Mouse (Mus musculus) midbrain, embryonic 16.5 days (tissue): Measurements from ENCODE around the gene Hoxa3. TPM values are rescaled to one million over a fixed set of nuclear protein-coding genes. Genes with fewer than 3 reads are reported as not detected.
A peak's percentile ranks its signal among the peaks of the same experiment; 100 is the strongest.

Source experiments
- ATAC-seq: fragments of 200-750 bp; cut with Nextera tagmentation; 2 replicates; pipeline ENCODE4 v1.8.0; 2017; ENCODE audit warnings: moderate TSS enrichment
- H3K27ac ChIP-seq: fragments of 300-500 bp; sonication (generic); 2 replicates; pipeline ENCODE4 v1.5.1; 2014; ENCODE audit warnings: mild to moderate bottlenecking, low read length, mixed read lengths
- H3K27me3 ChIP-seq: fragments of 300-500 bp; sonication (generic); 2 replicates; pipeline ENCODE4 v1.6.1; 2014; ENCODE audit warnings: low read depth, low read length, mixed read lengths; ENCODE audit not compliant: control insufficient read depth, insufficient read depth
- H3K36me3 ChIP-seq: fragments of 300-500 bp; sonication (generic); 2 replicates; pipeline ENCODE4 v1.6.1; 2014; ENCODE audit warnings: mild to moderate bottlenecking, low read length, moderate library complexity, mixed read lengths; ENCODE audit not compliant: control insufficient read depth, insufficient read depth
- H3K4me1 ChIP-seq: fragments of 300-500 bp; sonication (generic); 2 replicates; pipeline ENCODE4 v1.6.1; 2014; ENCODE audit warnings: mild to moderate bottlenecking, low read length, mixed read lengths; ENCODE audit not compliant: control insufficient read depth, insufficient read depth
- H3K4me2 ChIP-seq: fragments of 300-500 bp; sonication (generic); 2 replicates; pipeline ENCODE4 v1.6.1; 2014; ENCODE audit warnings: mild to moderate bottlenecking, low read length, mixed read lengths
- H3K4me3 ChIP-seq: fragments of 300-500 bp; sonication (generic); 2 replicates; pipeline ENCODE4 v1.5.1; 2014; ENCODE audit warnings: low read depth, mild to moderate bottlenecking, low read length, moderate library complexity, mixed read lengths
- H3K9ac ChIP-seq: fragments of 300-500 bp; sonication (generic); 2 replicates; pipeline ENCODE4 v1.6.1; 2014; ENCODE audit warnings: low read depth, low read length, mixed read lengths
- H3K9me3 ChIP-seq: fragments of 300-500 bp; sonication (generic); replicated peaks from 2 replicates; pipeline ENCODE4 v1.6.1; 2014; ENCODE audit warnings: mild to moderate bottlenecking, low read length, mixed read lengths; ENCODE audit not compliant: control insufficient read depth, poor library complexity, severe bottlenecking
- WGBS: fragments of 180-500 bp; shearing (Covaris S2); extraction: QIAGEN DNeasy Blood & Tissue Kit; methylation state at CpG from one replicate; pipeline ENCODE4 v1.1.7; 2014; 5-methylcytosine and 5-hydroxymethylcytosine counted together
- polyA plus RNA-seq: library from polyadenylated mRNA; unstranded; fragments of >200 nt; fragmentation: Nextera tagmentation; extraction: Ambion mirVana; gene quantifications from 2 replicates; pipeline ENCODE4 v1.2.1, GENCODE M21; 2015

The Hoxa3 gene
- polyA plus RNA-seq, 1 experiment from 2014 or later = not detected

DNA sequence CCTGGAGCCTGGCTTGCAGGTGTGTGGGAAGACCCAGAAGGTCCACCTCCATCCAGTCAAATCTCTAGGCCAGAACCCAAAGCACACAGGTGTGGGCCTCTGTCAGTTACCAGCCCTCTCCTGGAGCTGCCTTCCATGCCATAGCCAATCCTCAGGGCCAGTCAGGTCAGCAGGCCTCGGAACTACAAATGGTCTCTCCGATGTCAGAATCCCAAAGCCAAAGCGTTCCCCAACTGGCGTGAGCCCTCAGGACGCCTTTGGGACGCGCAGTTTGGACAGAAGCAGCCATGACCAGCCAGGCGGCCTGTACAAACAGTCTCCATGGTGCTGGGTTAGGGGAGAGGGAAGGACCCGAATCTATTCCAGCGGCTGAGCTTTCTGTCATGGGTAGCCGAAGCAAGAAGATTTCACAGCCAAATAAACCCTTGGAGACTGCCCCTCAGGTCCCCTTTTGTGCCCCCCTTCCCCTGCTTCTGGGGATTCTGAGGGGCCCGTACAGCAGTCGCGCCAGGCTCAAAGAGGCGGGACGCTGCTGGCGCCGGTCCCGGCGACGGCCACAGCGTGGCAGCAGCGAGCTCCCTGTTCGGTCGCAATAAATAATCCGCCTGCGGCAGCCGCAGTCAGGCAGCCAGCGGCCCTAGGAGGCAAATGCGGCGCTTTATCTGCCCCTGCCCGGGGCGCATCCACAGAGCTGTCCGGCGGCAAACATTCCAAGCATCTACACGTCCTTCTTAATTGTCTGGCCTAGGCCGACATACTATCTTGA lies 1.8 kb downstream of the Hoxa3 start:
- Histone ChIP-seq H3K27me3 (peaks cover 88% of the 10 kb centered on the region), H3K4me2 (no peak overlapping the region), H3K4me3 (no peak overlapping the region), H3K9me3 (no peaks in the 10 kb centered on the region), H3K27ac (no peak overlapping the region), H3K4me1 (peaks cover 2% of the 10 kb centered on the region; the same call in 1 of the 2 replicates), H3K36me3 (no peaks in the 10 kb centered on the region), H3K9ac (no peak overlapping the region)
- WGBS = 1% methylated on average over 37 of the region's 37 CpGs
- 0 out of 2 replicates have a peak, but pooled peaks have one; percentile 11 for ATAC-seq

DNA sequence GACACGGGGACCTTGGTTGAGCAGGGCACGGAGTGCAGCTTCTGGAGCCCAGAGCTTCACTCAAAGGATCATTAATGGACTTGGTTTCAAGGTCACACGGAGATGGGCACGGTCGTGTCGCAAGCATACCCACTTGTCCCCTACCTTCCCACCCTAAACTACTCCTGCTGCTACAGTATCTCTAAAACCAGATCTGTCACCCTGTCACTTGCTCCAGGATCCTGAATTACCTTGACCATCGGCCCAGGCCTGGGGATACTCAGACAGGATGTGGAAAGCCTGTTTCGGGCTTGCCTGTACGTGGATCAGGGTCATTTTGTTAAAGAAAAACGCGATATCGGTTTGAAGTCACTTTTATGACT lies 3.5 kb downstream of the Hoxa3 start:
- 7% methylated on average over 12 of the region's 12 CpGs for WGBS
- Histone ChIP-seq H3K4me2 (no peak overlapping the region), H3K4me3 (no peak overlapping the region), H3K27ac (no peak overlapping the region), H3K4me1 (peaks cover 2% of the 10 kb centered on the region; the same call in 1 of the 2 replicates), H3K9ac (no peak overlapping the region), H3K27me3 (peaks cover 86% of the 10 kb centered on the region), H3K36me3 (no peaks in the 10 kb centered on the region), H3K9me3 (no peaks in the 10 kb centered on the region)
- no peak for ATAC-seq

DNA sequence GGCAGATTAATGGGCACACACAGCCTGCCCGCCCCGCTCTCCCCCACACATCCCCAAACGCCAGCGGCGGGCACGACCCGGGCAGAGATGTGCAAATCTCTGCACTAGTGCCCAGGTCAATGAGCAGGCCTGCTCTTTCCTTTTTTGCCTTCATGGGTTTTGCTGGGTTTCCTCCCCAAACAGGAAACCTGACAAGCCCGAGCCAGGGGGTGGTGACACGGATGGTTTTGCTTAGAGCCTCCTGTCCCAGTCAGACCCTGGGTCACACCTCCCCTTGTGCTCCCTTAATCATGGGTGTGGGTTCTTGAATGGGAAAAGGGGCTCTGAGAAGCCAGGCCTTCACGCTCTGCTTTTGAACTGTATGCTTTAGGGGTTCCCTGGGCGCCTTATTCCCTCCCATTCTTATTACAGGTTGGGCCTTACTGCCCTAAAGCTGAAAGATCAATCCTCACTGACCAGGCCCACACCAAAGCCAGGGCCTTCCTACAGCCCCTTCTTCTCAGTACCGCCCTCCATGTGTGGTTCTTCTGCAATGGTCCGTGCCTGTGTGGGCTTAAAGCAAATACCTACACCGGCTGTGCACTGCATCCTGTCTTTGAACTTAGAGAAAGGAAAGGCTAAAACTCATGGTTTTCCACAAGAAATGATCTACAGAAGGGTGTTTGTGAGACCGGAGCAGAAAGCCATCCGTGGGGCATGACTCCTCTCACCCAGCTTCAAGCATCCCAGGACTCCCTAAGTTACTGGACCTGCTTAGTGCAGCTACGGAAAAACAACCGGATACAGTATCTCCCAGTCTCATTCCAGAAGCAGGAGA lies 4.1 kb downstream of the Hoxa3 start:
- H3K27me3 ChIP-seq = peaks cover 86% of the 10 kb centered on the region
- no peak overlapping the region for H3K9ac ChIP-seq
- no peak overlapping the region for H3K27ac ChIP-seq
- no peaks in the 10 kb centered on the region for H3K36me3 ChIP-seq
- H3K9me3 ChIP-seq = no peaks in the 10 kb centered on the region
- WGBS = 3% methylated on average over 18 of the region's 18 CpGs
- H3K4me1 ChIP-seq = peaks cover 2% of the 10 kb centered on the region; the same call in 1 of the 2 replicates
- ATAC-seq = no peak
- no peak overlapping the region for H3K4me3 ChIP-seq
- H3K4me2 ChIP-seq = no peak overlapping the region

DNA sequence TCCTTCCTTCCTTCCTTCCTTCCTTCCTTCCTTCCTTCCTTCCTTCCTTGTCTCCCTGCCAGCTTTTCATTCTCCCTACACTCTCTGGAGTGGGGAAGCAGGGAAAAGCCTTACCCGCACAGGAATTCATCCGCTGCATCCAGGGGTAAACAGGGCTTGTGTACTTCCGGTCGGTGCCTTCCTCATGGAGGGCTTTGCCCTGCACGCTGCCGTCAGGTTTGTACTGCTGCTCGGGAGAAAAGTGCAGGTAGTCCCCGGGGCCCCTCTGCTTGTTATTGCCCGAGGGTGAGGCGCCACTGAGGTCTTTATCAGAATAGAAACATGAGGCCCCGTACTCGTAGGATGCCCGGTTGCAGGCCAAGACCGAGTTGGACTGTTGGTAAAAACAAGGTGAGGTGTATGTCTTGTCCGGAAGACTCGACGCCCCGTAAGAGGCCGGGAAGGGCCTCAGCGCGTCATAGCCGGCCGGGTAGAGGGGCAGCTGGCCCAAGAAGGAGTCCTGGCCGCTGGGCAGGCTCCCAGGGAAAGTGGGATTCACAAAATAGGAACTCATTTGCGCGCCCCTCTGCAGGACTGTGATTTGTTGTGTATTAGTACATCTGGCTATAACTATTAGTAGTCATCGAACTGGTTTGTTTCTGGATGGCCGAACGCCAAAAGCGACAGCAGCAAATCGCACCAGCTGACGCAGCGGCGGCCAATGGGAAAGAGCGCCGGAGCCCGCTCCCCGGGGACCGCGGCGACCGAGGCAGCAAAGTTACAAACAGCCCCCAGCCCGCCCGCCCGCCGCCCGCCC lies 4.9 kb downstream of the Hoxa3 start, which contains the start of gene Hoxa6:
Hoxa6 (minus strand) TSS at position 651 of the 796 bp plus-strand sequence.
- Histone ChIP-seq H3K9me3 (no peaks in the 10 kb centered on the region), H3K4me2 (no peak within 1 kb of the TSS), H3K9ac (no peak within 1 kb of the TSS), H3K4me3 (no peak within 1 kb of the TSS), H3K4me1 (peaks cover 5% of the 10 kb centered on the region; the same call in 1 of the 2 replicates), H3K36me3 (no peaks in the 10 kb centered on the region), H3K27me3 (peaks cover 86% of the 10 kb centered on the region), H3K27ac (no peak within 1 kb of the TSS)
- 2% methylated on average over 45 of the region's 47 CpGs for WGBS
- no peak for ATAC-seq

DNA sequence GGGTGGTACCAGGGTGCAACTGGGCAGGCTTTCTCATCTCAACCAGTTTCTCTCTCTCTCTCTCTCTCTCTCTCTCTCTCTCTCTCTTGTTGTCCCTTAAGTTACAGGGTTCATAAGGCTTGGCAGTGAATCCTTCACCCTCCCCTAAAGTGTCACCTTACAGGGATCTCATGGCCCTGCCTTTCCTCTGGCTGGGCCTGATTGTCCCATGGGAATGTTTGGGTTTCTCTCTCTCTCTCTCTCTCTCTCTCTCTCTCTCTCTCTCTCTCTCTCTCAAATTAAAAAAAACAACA lies 5.5 kb downstream of the Hoxa3 start:
- Histone ChIP-seq H3K9ac (no peak overlapping the region), H3K9me3 (no peaks in the 10 kb centered on the region), H3K4me2 (no peak overlapping the region), H3K27me3 (peaks cover 86% of the 10 kb centered on the region), H3K27ac (no peak overlapping the region), H3K4me1 (peaks cover 5% of the 10 kb centered on the region; the same call in 1 of the 2 replicates), H3K36me3 (no peaks in the 10 kb centered on the region), H3K4me3 (no peak overlapping the region)
- no peak for ATAC-seq

DNA sequence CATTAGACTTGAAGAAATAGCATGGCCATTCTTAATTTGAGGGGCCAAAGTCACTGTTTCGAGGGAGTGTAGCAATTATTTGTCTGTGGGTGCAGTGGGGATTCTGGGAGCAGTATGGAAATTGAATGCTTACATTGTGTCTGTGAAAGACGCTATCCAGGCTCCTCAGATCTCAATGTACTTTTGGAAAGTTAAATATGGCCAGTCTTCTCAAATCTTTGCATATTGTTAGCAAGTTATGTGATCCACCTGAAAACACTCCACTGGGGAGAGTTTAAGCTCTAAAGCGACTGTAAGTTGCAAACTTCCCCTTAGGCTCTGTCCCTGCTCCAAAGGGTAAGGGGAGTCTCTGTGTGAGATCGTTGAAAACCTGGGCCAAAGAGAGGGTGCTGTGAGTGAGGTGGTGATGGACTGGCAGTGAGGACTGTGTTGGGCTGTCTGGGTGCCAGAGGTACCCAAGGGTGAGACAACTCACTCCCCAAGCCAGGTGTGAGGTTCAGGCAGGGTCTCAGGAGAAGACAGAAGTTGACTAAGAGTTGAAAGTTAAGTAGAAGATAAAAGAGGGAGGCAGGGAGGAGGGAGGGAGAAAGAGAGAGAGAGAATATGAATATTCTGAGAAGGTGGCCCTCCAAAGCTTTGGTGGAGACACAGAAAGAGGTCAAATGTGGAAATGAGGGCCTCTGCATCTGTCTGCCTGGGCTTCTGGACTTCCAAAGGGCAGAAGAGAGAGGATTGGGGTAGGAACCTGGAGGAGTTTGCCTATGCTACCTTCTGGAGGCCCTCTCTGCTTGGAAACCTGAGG lies 6.1 kb downstream of the Hoxa3 start:
- H3K4me2 ChIP-seq = no peak overlapping the region
- H3K9me3 ChIP-seq = no peaks in the 10 kb centered on the region
- H3K27ac ChIP-seq = no peak overlapping the region
- H3K4me3 ChIP-seq = no peak overlapping the region
- peaks cover 85% of the 10 kb centered on the region for H3K27me3 ChIP-seq
- H3K4me1 ChIP-seq = peaks cover 5% of the 10 kb centered on the region; the same call in 1 of the 2 replicates
- H3K36me3 ChIP-seq = no peaks in the 10 kb centered on the region
- ATAC-seq = no peak
- WGBS = 4% methylated on average over 4 of the region's 4 CpGs
- H3K9ac ChIP-seq = no peak overlapping the region

DNA sequence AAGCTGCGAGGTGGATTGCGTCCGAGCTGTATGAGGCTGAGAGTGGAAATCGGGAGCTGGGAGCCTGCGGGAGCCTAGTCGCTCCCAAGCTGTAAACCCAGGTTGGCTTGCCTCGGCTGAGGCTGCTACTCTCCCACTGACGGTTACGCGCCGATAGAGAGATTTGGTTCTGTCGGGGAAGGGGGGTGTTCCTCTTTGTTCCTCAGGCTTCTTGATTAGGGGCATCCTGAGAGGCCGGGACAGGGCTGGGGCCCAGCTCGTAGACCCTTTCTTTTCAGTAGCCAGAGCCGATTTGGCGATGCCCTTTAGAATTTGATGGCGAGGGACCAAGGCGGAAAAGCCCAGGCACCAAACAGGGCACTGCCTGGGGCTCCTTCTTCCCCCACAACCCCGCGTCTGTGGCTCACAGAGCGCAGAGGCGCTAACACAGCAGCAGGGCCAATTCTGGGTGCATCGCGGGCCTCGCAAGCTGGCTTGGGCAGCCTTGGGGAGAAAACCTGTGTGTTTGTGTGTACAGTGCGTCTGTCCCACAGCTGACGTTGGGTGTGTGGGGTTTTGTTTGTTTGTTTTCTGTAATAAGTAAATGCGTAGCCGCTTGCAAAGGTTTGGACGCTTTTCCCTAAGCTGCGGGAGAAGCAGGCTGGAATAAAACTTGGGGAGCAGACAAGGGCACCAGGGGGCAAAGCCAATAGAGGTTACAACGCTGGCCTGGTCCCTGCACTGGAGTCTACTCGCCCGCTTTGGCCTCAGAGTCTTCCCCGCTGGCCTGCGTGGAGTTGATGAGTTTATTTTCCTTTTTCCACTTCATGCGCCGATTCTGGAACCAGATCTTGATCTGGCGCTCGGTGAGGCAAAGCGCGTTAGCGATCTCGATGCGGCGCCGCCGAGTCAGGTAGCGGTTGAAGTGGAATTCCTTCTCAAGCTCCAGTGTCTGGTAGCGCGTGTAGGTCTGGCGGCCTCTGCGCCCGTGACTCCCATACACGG lies 7.2 kb downstream of the Hoxa3 start:
- Histone ChIP-seq H3K36me3 (no peaks in the 10 kb centered on the region), H3K4me2 (no peak overlapping the region), H3K27ac (no peak overlapping the region), H3K27me3 (peaks cover 83% of the 10 kb centered on the region), H3K9ac (no peak overlapping the region), H3K4me1 (peaks cover 3% of the 10 kb centered on the region; the same call in 1 of the 2 replicates), H3K4me3 (no peak overlapping the region), H3K9me3 (no peaks in the 10 kb centered on the region)
- under 1% methylated on average over 55 of the region's 55 CpGs for WGBS
- ATAC-seq = no peak
